13 mouse cellular contexts compared by ENCODE assay signal in genomic region chr2:6730860-6731259, GRCm38 (mm10).
DNase-seq lines count a peak whose midpoint lies in the region.
"Had no signal": no experiment of that assay in that cellular context is flagged by ENCODE, and none has a peak within 500 bp of the region (broad histone marks: within the 10 kb centered on the region; RNA-seq: fewer than 3 reads in every experiment).

No protein-coding gene starts in this region.

- DNase-seq in cerebellum, postnatal 25 days, result peak; percentile 35 to 54
- DNase-seq in cerebellum, adult 11-12 months, result no peak
- DNase-seq in gastrocnemius, postnatal 25 days, result peak; percentile 33
- no peak for DNase-seq in gastrocnemius, postnatal 4 days (ENCODE audit: low spot score in 2 of 2)
- DNase-seq in adipocyte (ENCODE audit: low spot score), result peak; percentile 63
- peak; percentile 2 for DNase-seq in adrenal gland, postnatal 25 days
- DNase-seq in left cerebral cortex, adult 9 months (ENCODE audit: low spot score in 2 of 2), result no peak
- no peak for DNase-seq in retina, postnatal 1 day
- DNase-seq: kidney, adult 8-10 months; kidney, postnatal 25 days; lung, adult 18-20 months; right cerebral cortex, postnatal 14 days; thymus, adult 2 months had no signal

Comparison
In these comparisons a context has a peak if more than half of its experiments do, and no peak if none do; other contexts are left out.
1. DNase-seq: peak in cerebellum, postnatal 25 days (2 of 2), gastrocnemius, postnatal 25 days (single experiment), adipocyte (single experiment) and adrenal gland, postnatal 25 days (single experiment); none in cerebellum, adult 11-12 months (single experiment), gastrocnemius, postnatal 4 days (0 of 2), left cerebral cortex, adult 9 months (0 of 2) and retina, postnatal 1 day (single experiment).